Mouse (Mus musculus): ENCODE data around the gene Pgm2l1. TPM values are rescaled to one million over a fixed set of nuclear protein-coding genes. Genes with fewer than 3 reads are reported as not detected.

The Pgm2l1 gene
- polyA plus RNA-seq, 1 experiment, result 6.4 TPM

GRCm38 (mm10) chr7:100307872-100308653, 80.9 kb downstream of the Pgm2l1 start:
- no peak overlapping the region for H3K4me3 ChIP-seq (replicated peaks; ENCODE audit: control insufficient read depth, low read depth, low read length)
- no peaks in the 10 kb centered on the region for H3K4me1 ChIP-seq (ENCODE audit: control insufficient read depth, insufficient read depth, low read length)
- H3K27ac ChIP-seq (ENCODE audit: control insufficient read depth, insufficient read depth, low read depth, low read length, poor library complexity), result no peak overlapping the region
- TF ChIP-seq CTCF (IDR thresholded peaks at IDR 0.05; ENCODE audit: control insufficient read depth, insufficient read depth, low read length), result no peak
- no peak for TF ChIP-seq POLR2A (IDR thresholded peaks at IDR 0.05; ENCODE audit: borderline replicate concordance, control insufficient read depth, low read depth, low read length)
- WGBS, result 78% methylated on average over 6 of the region's 6 CpGs

DNA sequence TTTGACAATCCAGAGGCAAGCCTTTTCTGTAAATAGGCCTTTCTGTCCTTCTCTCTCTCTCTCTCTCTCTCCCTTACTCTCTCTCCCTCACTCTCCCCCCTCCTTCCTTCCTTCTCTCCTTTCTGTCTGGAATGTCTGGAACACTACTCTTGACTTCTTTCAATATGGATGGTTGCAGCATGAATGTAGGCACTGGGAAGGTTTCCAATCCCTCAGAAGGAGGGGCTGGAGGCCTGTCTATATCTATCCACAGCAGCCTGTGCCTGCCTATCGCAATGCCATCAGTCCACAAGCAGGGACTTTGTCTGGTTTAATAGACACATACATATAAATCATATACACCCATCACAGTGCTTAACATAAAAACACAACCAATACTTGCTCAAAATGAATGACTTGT, 82.0 kb downstream of the Pgm2l1 start:
- Histone ChIP-seq H3K4me1 (ENCODE audit: control insufficient read depth, insufficient read depth, low read length) (no peaks in the 10 kb centered on the region), H3K27ac (ENCODE audit: control insufficient read depth, insufficient read depth, low read depth, low read length, poor library complexity) (no peak overlapping the region), H3K4me3 (replicated peaks; ENCODE audit: control insufficient read depth, low read depth, low read length) (no peak overlapping the region)
- TF ChIP-seq POLR2A (IDR thresholded peaks at IDR 0.05; ENCODE audit: borderline replicate concordance, control insufficient read depth, low read depth, low read length) (no peak), CTCF (IDR thresholded peaks at IDR 0.05; ENCODE audit: control insufficient read depth, insufficient read depth, low read length) (no peak)
- WGBS, result 69% methylated on average over 1 of the region's 1 CpGs

DNA sequence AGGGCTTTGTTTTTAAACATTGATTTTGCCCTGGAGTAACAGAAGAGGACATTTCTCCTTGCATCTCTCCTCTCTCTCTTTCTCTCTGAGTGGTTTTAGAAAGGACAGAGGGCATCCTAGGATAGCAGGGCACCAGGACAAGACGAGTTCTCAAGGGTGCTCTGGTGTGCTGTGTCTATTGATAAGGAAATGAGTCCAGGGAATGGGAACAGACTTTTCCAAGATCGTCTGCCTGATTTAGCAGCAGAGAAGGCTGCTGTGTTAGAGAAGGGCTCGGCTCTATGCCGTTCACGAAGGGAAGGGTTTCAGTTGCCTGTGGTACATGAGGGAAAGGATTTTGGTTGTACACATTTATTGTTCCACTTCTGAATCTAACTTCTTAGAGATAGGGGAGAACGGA, 82.5 kb downstream of the Pgm2l1 start:
- H3K4me1 ChIP-seq (ENCODE audit: control insufficient read depth, insufficient read depth, low read length), result no peaks in the 10 kb centered on the region
- no peak overlapping the region for H3K27ac ChIP-seq (ENCODE audit: control insufficient read depth, insufficient read depth, low read depth, low read length, poor library complexity)
- 65% methylated on average over 6 of the region's 6 CpGs for WGBS
- no peak overlapping the region for H3K4me3 ChIP-seq (replicated peaks; ENCODE audit: control insufficient read depth, low read depth, low read length)
- TF ChIP-seq CTCF (IDR thresholded peaks at IDR 0.05; ENCODE audit: control insufficient read depth, insufficient read depth, low read length) (no peak), POLR2A (IDR thresholded peaks at IDR 0.05; ENCODE audit: borderline replicate concordance, control insufficient read depth, low read depth, low read length) (no peak)

GRCm38 (mm10) chr7:100310290-100310689, 83.1 kb downstream of the Pgm2l1 start:
- Histone ChIP-seq H3K27ac (ENCODE audit: control insufficient read depth, insufficient read depth, low read depth, low read length, poor library complexity) (no peak overlapping the region), H3K4me1 (ENCODE audit: control insufficient read depth, insufficient read depth, low read length) (no peaks in the 10 kb centered on the region), H3K4me3 (replicated peaks; ENCODE audit: control insufficient read depth, low read depth, low read length) (no peak overlapping the region)
- TF ChIP-seq CTCF (IDR thresholded peaks at IDR 0.05; ENCODE audit: control insufficient read depth, insufficient read depth, low read length), result no peak
- TF ChIP-seq POLR2A (IDR thresholded peaks at IDR 0.05; ENCODE audit: borderline replicate concordance, control insufficient read depth, low read depth, low read length), result no peak
- WGBS, result 24% methylated on average over 12 of the region's 12 CpGs

DNA sequence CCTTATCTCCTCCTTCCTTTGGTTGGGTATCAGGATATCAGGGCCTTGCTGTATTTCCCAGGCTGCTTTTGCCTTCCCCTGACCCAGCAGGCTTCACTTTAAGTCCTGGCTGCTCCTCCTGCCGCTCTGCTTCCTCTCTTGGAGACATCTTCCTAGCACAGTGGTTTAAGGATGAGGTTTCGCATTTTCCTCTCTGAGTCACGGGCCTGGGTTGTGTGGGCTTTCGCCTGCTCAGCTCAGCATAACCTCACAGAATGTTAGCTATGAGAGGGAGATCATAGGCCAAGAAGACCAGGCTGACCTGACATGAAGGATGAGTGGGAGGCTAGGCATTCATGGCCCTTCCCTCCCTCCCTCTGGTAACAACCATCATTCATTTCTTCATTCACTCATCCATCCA, 85.5 kb downstream of the Pgm2l1 start:
- Histone ChIP-seq H3K4me1 (ENCODE audit: control insufficient read depth, insufficient read depth, low read length) (no peaks in the 10 kb centered on the region), H3K4me3 (replicated peaks; ENCODE audit: control insufficient read depth, low read depth, low read length) (no peak overlapping the region), H3K27ac (ENCODE audit: control insufficient read depth, insufficient read depth, low read depth, low read length, poor library complexity) (no peak overlapping the region)
- 68% methylated on average over 4 of the region's 4 CpGs for WGBS
- TF ChIP-seq CTCF (IDR thresholded peaks at IDR 0.05; ENCODE audit: control insufficient read depth, insufficient read depth, low read length), result no peak
- no peak for TF ChIP-seq POLR2A (IDR thresholded peaks at IDR 0.05; ENCODE audit: borderline replicate concordance, control insufficient read depth, low read depth, low read length)

DNA sequence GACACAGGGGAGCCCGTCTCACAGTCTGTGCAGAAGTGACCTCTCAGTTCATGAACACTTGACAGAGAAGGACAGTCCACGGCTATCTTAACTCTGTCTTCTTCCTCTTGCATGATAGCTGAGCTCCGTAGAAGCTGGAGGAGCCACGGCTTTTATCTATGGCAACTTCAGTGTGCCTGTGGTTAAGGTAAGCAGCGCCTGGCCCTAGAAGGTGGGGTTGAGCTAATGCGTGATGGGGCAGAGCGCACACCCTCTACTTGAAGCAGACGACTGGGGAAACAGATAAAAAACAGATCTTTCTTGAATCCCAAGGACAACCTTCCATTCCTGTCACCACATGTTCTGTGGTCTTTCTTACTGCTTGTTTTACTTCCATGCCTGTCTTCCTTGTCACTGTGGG, 89.7 kb downstream of the Pgm2l1 start:
- H3K27ac ChIP-seq (ENCODE audit: control insufficient read depth, insufficient read depth, low read depth, low read length, poor library complexity), result no peak overlapping the region
- 72% methylated on average over 8 of the region's 8 CpGs for WGBS
- H3K4me1 ChIP-seq (ENCODE audit: control insufficient read depth, insufficient read depth, low read length), result no peaks in the 10 kb centered on the region
- TF ChIP-seq POLR2A (IDR thresholded peaks at IDR 0.05; ENCODE audit: borderline replicate concordance, control insufficient read depth, low read depth, low read length), result no peak
- TF ChIP-seq CTCF (IDR thresholded peaks at IDR 0.05; ENCODE audit: control insufficient read depth, insufficient read depth, low read length), result no peak
- H3K4me3 ChIP-seq (replicated peaks; ENCODE audit: control insufficient read depth, low read depth, low read length), result no peak overlapping the region

DNA sequence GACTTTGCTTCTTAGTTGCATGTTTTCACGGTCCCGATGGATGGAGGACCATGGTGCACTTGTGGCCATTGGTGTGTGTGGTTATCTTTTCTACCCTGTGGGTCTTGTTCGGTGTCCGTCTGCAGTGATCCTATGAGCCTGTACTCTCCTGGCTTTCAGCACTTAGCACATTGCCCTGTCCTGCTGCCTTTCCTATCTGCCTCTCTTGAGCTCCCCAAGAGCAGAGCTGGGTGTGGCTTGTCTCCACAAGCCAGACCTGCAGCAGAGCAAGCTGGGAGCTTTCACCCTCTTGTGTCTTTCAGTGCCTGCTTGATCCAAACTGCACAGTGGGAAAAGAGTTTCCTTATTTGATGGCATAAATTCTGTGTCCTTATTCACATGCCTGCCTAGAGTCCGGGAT, 90.3 kb downstream of the Pgm2l1 start:
- TF ChIP-seq CTCF (IDR thresholded peaks at IDR 0.05; ENCODE audit: control insufficient read depth, insufficient read depth, low read length), result no peak
- no peak for TF ChIP-seq POLR2A (IDR thresholded peaks at IDR 0.05; ENCODE audit: borderline replicate concordance, control insufficient read depth, low read depth, low read length)
- 78% methylated on average over 5 of the region's 5 CpGs for whole genome bisulfite sequencing
- no peak overlapping the region for H3K4me3 ChIP-seq (replicated peaks; ENCODE audit: control insufficient read depth, low read depth, low read length)
- no peak overlapping the region for H3K27ac ChIP-seq (ENCODE audit: control insufficient read depth, insufficient read depth, low read depth, low read length, poor library complexity)
- no peaks in the 10 kb centered on the region for H3K4me1 ChIP-seq (ENCODE audit: control insufficient read depth, insufficient read depth, low read length)

DNA sequence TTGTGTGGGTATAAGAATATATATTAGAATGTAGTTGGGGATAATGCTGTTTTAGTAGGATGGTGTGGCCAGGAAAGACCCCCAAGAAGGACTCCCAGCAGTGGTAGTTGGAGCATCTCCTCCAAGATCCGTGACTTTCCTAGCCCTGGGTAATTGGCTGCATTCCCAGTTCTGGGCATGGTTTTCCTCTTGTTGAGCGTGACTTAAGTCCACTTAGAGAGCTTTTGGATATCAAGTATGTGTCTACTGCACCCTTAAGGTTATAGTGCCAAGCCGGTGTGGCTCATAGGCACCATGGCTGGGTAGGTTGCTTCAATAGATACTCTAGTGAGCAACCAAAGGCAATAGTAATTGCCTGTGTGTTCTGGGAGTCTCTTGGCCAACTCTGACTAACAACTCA, 96.5 kb downstream of the Pgm2l1 start:
- no peak for TF ChIP-seq POLR2A (IDR thresholded peaks at IDR 0.05; ENCODE audit: borderline replicate concordance, control insufficient read depth, low read depth, low read length)
- no peak for TF ChIP-seq CTCF (IDR thresholded peaks at IDR 0.05; ENCODE audit: control insufficient read depth, insufficient read depth, low read length)
- H3K4me1 ChIP-seq (ENCODE audit: control insufficient read depth, insufficient read depth, low read length), result no peaks in the 10 kb centered on the region
- H3K27ac ChIP-seq (ENCODE audit: control insufficient read depth, insufficient read depth, low read depth, low read length, poor library complexity), result no peak overlapping the region
- H3K4me3 ChIP-seq (replicated peaks; ENCODE audit: control insufficient read depth, low read depth, low read length), result no peak overlapping the region
- WGBS, result 84% methylated on average over 3 of the region's 3 CpGs
